In the genomic region with DNA sequence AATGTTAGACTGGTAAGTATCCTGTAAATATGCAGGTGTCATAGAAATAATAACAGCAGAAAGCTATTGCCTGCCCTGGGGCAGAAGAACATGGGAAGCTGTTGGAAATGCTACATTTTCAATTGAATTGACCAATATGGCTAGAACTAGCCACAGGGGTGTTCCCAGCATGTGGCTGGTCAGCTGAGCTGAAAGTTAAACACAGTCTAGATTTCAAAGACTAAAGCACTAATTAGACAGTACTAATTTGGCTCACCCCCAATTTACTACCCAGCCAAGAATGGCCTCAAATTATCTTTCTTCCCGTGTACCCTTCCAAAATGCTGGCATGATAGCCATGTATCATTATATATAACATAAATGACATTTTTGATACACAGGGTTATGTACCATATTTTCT, we compare ENCODE assay signal across 25 mouse cellular contexts.
DNase-seq lines count a peak whose midpoint lies in the region; ATAC-seq lines count a peak whose summit lies in the region.
"Had no signal": no experiment of that assay in that cellular context is flagged by ENCODE, and none has a peak within 500 bp of the region (broad histone marks: within the 10 kb centered on the region; RNA-seq: fewer than 3 reads in every experiment).

No protein-coding gene starts in this region.

- H3K27ac ChIP-seq in forebrain, embryonic 15.5 days (replicated peaks): no peak overlapping the region
- no peak overlapping the region for H3K27ac ChIP-seq in forebrain, embryonic 12.5 days
- H3K27ac ChIP-seq: embryonic facial prominence, embryonic 10.5 days; embryonic facial prominence, embryonic 13.5 days; gastrocnemius, adult 2 months; hindbrain, embryonic 13.5 days had no signal

- no peak overlapping the region for H3K9ac ChIP-seq in forebrain, embryonic 15.5 days (replicated peaks)
- H3K9ac ChIP-seq in forebrain, embryonic 12.5 days: no peak overlapping the region
- H3K9ac ChIP-seq: embryonic facial prominence, embryonic 13.5 days; hindbrain, embryonic 13.5 days had no signal

- H3K27me3 ChIP-seq in forebrain, embryonic 15.5 days: no peaks in the 10 kb centered on the region
- no peaks in the 10 kb centered on the region for H3K27me3 ChIP-seq in forebrain, embryonic 12.5 days
- H3K27me3 ChIP-seq: embryonic facial prominence, embryonic 13.5 days; hindbrain, embryonic 13.5 days had no signal

- H3K36me3 ChIP-seq in forebrain, embryonic 15.5 days: no peaks in the 10 kb centered on the region
- H3K36me3 ChIP-seq in forebrain, embryonic 12.5 days (replicated peaks): no peaks in the 10 kb centered on the region
- H3K36me3 ChIP-seq: embryonic facial prominence, embryonic 10.5 days; embryonic facial prominence, embryonic 13.5 days; hindbrain, embryonic 13.5 days had no signal

- DNase-seq in cerebellum, postnatal 10 days: peak; percentile 20 to 55
- DNase-seq in cerebellum, adult 8-10 months: no peak
- DNase-seq in left cerebral cortex, postnatal 4 days: peak; percentile 30
- no peak for DNase-seq in left cerebral cortex, adult 9 months (ENCODE audit: low spot score in 2 of 2)
- DNase-seq: adrenal gland, adult 8-10 months; adrenal gland, postnatal 25 days; cerebellum, adult 18-20 months; cerebellum, adult 9-11 months; cerebellum, postnatal 36 days; embryo, embryonic 11 days; gastrocnemius, adult 2 months; gastrocnemius, postnatal 14 days; heart, adult 11 months; kidney, adult 18-20 months had no signal

- no peaks in the 10 kb centered on the region for H3K9me3 ChIP-seq in forebrain, embryonic 15.5 days
- H3K9me3 ChIP-seq in forebrain, embryonic 12.5 days: no peaks in the 10 kb centered on the region
- H3K9me3 ChIP-seq: embryonic facial prominence, embryonic 10.5 days; embryonic facial prominence, embryonic 13.5 days; hindbrain, embryonic 13.5 days had no signal

- peaks cover 10% of the 10 kb centered on the region for H3K4me1 ChIP-seq in forebrain, embryonic 15.5 days
- peaks cover 8% of the 10 kb centered on the region; the same call in 1 of the 2 replicates for H3K4me1 ChIP-seq in forebrain, embryonic 12.5 days
- H3K4me1 ChIP-seq: embryonic facial prominence, embryonic 10.5 days; embryonic facial prominence, embryonic 13.5 days had no signal

- 27% methylated on average over 1 of the region's 1 CpGs for WGBS in forebrain, embryonic 15.5 days
- 26% methylated on average over 1 of the region's 1 CpGs for WGBS in forebrain, embryonic 12.5 days

- no peak overlapping the region for H3K4me3 ChIP-seq in forebrain, embryonic 15.5 days
- no peak overlapping the region for H3K4me3 ChIP-seq in forebrain, embryonic 12.5 days (replicated peaks)
- H3K4me3 ChIP-seq: embryonic facial prominence, embryonic 10.5 days; embryonic facial prominence, embryonic 13.5 days; erythroblast, embryonic 14.5 days; gastrocnemius, adult 2 months; hindbrain, embryonic 13.5 days had no signal

- no peak overlapping the region for H3K4me2 ChIP-seq in forebrain, embryonic 15.5 days (replicated peaks)
- H3K4me2 ChIP-seq in forebrain, embryonic 12.5 days: no peak overlapping the region
- H3K4me2 ChIP-seq: embryonic facial prominence, embryonic 13.5 days; heart, embryonic 11.5 days; hindbrain, embryonic 13.5 days had no signal

- peak; percentile 75; the same call in 1 of the 2 replicates for ATAC-seq in forebrain, embryonic 15.5 days (replicated peaks)
- no peak for ATAC-seq in forebrain, embryonic 12.5 days (ENCODE audit: low FRiP score)
- ATAC-seq: activated CD4-positive, CD25-positive, alpha-beta regulatory T cell, adult 4 months; hindbrain, embryonic 16.5 days; inflammation-experienced regulatory T-cells, adult 6 months; intestine, embryonic 16.5 days had no signal

- intact Hi-C loops in left cerebral cortex, postnatal 4 days (cut with DNase I): no loop called here

Comparison
In these comparisons a context has a peak if more than half of its experiments do, and no peak if none do; other contexts are left out.
1. DNase-seq: peak in cerebellum, postnatal 10 days (2 of 2) and left cerebral cortex, postnatal 4 days (single experiment); none in cerebellum, adult 8-10 months (single experiment) and left cerebral cortex, adult 9 months (0 of 2).